Mouse (Mus musculus) midbrain, embryonic 10.5 days (tissue): Measurements from ENCODE around the gene Fdxacb1. TPM values are rescaled to one million over a fixed set of nuclear protein-coding genes. Genes with fewer than 3 reads are reported as not detected.

Experiments used
- DNase-seq: peaks from one replicate; pipeline ENCODE4 v3.0.0-alpha.2; 2017; ENCODE audit warnings: low spot score
- H3K27ac ChIP-seq: fragments of 300-500 bp; sonication (generic); replicated peaks from 2 replicates; pipeline ENCODE4 v1.5.1; 2016; ENCODE audit warnings: mild to moderate bottlenecking
- H3K27me3 ChIP-seq: fragments of 300-500 bp; sonication (generic); 2 replicates; pipeline ENCODE4 v1.6.1; 2016; ENCODE audit warnings: low read depth, mild to moderate bottlenecking; ENCODE audit not compliant: poor library complexity, severe bottlenecking
- H3K36me3 ChIP-seq: fragments of 300-500 bp; sonication (generic); 2 replicates; pipeline ENCODE4 v1.6.1; 2016; ENCODE audit warnings: mild to moderate bottlenecking, moderate library complexity
- H3K4me1 ChIP-seq: fragments of 300-500 bp; sonication (generic); 2 replicates; pipeline ENCODE4 v1.6.1; 2016
- H3K4me3 ChIP-seq: fragments of 300-500 bp; sonication (generic); 2 replicates; pipeline ENCODE4 v1.5.1; 2016; ENCODE audit warnings: mild to moderate bottlenecking, moderate library complexity
- H3K9me3 ChIP-seq: fragments of 300-500 bp; sonication (generic); replicated peaks from 2 replicates; pipeline ENCODE4 v1.6.1; 2016; ENCODE audit warnings: mild to moderate bottlenecking
- WGBS: fragments of 180-500 bp; shearing (Covaris S2); methylation state at CpG from one replicate; pipeline ENCODE4 v1.1.7; 2016; 5-methylcytosine and 5-hydroxymethylcytosine counted together
- polyA plus RNA-seq: library from polyadenylated mRNA; unstranded; fragments of >200 nt; fragmentation: Nextera tagmentation; extraction: Ambion mirVana; gene quantifications from 2 replicates; pipeline ENCODE4 v1.2.1, GENCODE M21; 2016

Fdxacb1 gene
- polyA plus RNA-seq, 1 experiment from 2014 or later: 12.8 TPM

DNA sequence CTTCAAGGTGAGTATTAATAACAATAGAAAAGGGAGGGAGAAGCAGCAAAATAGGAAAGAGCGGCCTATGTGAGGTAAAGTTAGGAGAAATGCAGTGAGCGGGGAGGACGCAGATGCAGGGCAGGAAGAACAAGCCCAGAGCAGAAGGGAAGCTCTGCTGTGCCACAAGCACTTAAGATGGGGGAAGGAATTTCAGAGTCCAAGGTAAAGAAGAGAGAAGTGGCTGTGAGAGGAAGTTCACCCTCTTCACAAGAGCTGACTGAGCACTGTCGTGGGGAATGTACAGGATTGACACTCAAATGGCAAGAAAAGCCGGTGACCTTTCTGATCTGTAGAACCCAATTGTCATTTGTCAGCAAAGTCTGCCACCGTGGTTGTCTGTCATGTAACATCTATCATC is 50.0 kb downstream of the Fdxacb1 start:
- Histone ChIP-seq H3K27me3 (no peaks in the 10 kb centered on the region), H3K4me1 (no peaks in the 10 kb centered on the region), H3K36me3 (peaks cover 77% of the 10 kb centered on the region), H3K27ac (no peak overlapping the region), H3K4me3 (no peak overlapping the region), H3K9me3 (no peaks in the 10 kb centered on the region)
- no peak for DNase-seq
- 95% methylated on average over 6 of the region's 6 CpGs for WGBS

DNA sequence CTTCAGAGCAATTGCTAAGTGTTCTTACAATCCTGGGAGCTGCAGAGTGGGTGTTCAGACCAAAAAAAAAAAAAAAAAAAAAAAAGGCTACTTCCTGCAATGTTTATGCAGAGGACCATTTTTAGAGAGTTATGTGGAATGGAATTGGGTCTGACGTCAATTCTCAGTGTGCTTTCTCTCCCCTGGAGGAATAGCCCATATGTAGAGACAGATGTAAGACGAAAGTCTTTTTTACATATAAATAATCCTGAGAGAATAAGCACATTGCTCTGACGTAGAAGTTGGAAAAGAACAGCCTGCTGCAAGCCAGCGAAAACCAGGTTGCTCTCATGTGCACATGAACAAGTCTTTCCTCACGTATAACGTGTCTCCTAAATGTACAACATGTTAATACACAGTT is 51.7 kb downstream of the Fdxacb1 start:
- Histone ChIP-seq H3K27ac (no peak overlapping the region), H3K9me3 (no peaks in the 10 kb centered on the region), H3K27me3 (no peaks in the 10 kb centered on the region), H3K4me3 (no peak overlapping the region), H3K4me1 (no peaks in the 10 kb centered on the region), H3K36me3 (peaks cover 72% of the 10 kb centered on the region)
- WGBS: 94% methylated on average over 6 of the region's 6 CpGs
- DNase-seq: no peak

DNA sequence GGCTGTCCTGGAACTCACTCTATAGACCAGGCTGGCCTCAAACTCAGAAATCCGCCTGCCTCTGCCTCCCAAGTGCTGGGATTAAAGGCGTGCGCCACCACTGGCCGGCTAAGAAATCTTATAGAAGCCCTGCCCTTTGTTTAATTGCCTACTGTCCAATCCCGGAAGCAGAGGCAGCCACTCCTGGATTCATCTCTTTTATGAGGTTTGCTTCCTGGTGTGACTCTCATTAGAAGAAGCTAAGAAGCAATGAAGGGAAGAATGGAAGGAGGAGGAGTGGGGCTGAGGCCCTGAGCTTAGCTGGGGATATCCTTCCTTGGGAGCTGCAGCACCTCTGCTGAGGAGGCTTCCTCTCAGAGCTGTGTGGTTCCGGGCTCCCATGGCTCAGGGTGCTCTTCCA is 53.6 kb downstream of the Fdxacb1 start:
- Histone ChIP-seq H3K4me1 (no peaks in the 10 kb centered on the region), H3K9me3 (no peaks in the 10 kb centered on the region), H3K36me3 (peaks cover 57% of the 10 kb centered on the region), H3K27ac (no peak overlapping the region), H3K27me3 (no peaks in the 10 kb centered on the region), H3K4me3 (no peak overlapping the region)
- DNase-seq: no peak
- WGBS: 89% methylated on average over 6 of the region's 6 CpGs

- 93% methylated on average over 5 of the region's 5 CpGs for WGBS
- no peak for DNase-seq
- no peak overlapping the region for H3K4me3 ChIP-seq
- peaks cover 51% of the 10 kb centered on the region for H3K36me3 ChIP-seq
- H3K27me3 ChIP-seq: no peaks in the 10 kb centered on the region
- H3K27ac ChIP-seq: no peak overlapping the region
- no peaks in the 10 kb centered on the region for H3K9me3 ChIP-seq
- H3K4me1 ChIP-seq: no peaks in the 10 kb centered on the region
Measured at GRCm38 (mm10) chr9:50822216-50822615, 54.2 kb downstream of the Fdxacb1 start.

Other genes with a start within 250 kb of the Fdxacb1 start
- 86.9 and 95.9 TPM in 2 replicates for gene Pts, start 239.5 kb upstream of the Fdxacb1 start, polyA plus RNA-seq
- 8.9 and 14.6 TPM in 2 replicates for gene Il18, start 213.4 kb upstream of the Fdxacb1 start, polyA plus RNA-seq
- 0.19 and 0.34 TPM in 2 replicates for gene Bco2, start 213.1 kb upstream of the Fdxacb1 start, polyA plus RNA-seq
- 0.16 and 0.36 TPM in 2 replicates for gene Tex12, start 206.9 kb upstream of the Fdxacb1 start, polyA plus RNA-seq
- 309 and 339 TPM in 2 replicates for gene Sdhd, start 164.4 kb upstream of the Fdxacb1 start, polyA plus RNA-seq
- 339 and 340 TPM in 2 replicates for gene Timm8b, start 164.3 kb upstream of the Fdxacb1 start, polyA plus RNA-seq
- gene Pih1d2, start 150.9 kb upstream of the Fdxacb1 start, polyA plus RNA-seq: 7.6 and 8.4 TPM in 2 replicates
- gene Nkapd1, start 150.8 kb upstream of the Fdxacb1 start, polyA plus RNA-seq: 19.9 and 20.2 TPM in 2 replicates
- gene Dlat, start 108.5 kb upstream of the Fdxacb1 start, polyA plus RNA-seq: 57.5 and 58.6 TPM in 2 replicates
- 20.6 and 21.8 TPM in 2 replicates for gene Dixdc1, start 28.7 kb upstream of the Fdxacb1 start, polyA plus RNA-seq
- gene 2310030G06Rik, start 21.7 kb upstream of the Fdxacb1 start, polyA plus RNA-seq: 1.4 TPM in 2 replicates
- gene Cryab, start 16.9 kb upstream of the Fdxacb1 start, polyA plus RNA-seq: 3.6 and 5.9 TPM in 2 replicates
- 0.33 and 0.60 TPM in 2 replicates for gene Hspb2, start 15.9 kb upstream of the Fdxacb1 start, polyA plus RNA-seq
- gene Alg9, start 6.8 kb downstream of the Fdxacb1 start, polyA plus RNA-seq: 37.9 and 38.1 TPM in 2 replicates
- gene 1110032A03Rik, start 7.3 kb downstream of the Fdxacb1 start, polyA plus RNA-seq: 29.6 and 30.1 TPM in 2 replicates
- 143 and 160 TPM in 2 replicates for gene Ppp2r1b, start 77.1 kb downstream of the Fdxacb1 start, polyA plus RNA-seq
- 12.5 and 15.4 TPM in 2 replicates for gene Sik2, start 240.8 kb downstream of the Fdxacb1 start, polyA plus RNA-seq